Mouse (Mus musculus) intestine, embryonic 16.5 days (tissue): ENCODE data around the gene Anapc5. TPM values are rescaled to one million over a fixed set of nuclear protein-coding genes. Genes with fewer than 3 reads are reported as not detected.

Source experiments
- ATAC-seq: fragments of 200-750 bp; cut with Nextera tagmentation; 2 replicates; pipeline ENCODE4 v1.8.0; 2017; ENCODE audit warnings: moderate TSS enrichment, moderate library complexity
- H3K27ac ChIP-seq: fragments of 300-500 bp; sonication (generic); 2 replicates; pipeline ENCODE4 v1.5.1; 2014; ENCODE audit warnings: mild to moderate bottlenecking, low read length
- H3K27me3 ChIP-seq: fragments of 300-500 bp; sonication (generic); replicated peaks from 2 replicates; pipeline ENCODE4 v1.6.1; 2014; ENCODE audit warnings: low read length, control low read depth, mixed read lengths; ENCODE audit not compliant: control insufficient read depth, insufficient read depth
- H3K36me3 ChIP-seq: fragments of 300-500 bp; sonication (generic); 2 replicates; pipeline ENCODE4 v1.6.1; 2014; ENCODE audit warnings: low read length, control low read depth; ENCODE audit not compliant: control insufficient read depth, insufficient read depth
- H3K4me1 ChIP-seq: fragments of 300-500 bp; sonication (generic); 2 replicates; pipeline ENCODE4 v1.6.1; 2014; ENCODE audit warnings: low read length, control low read depth, mixed read lengths; ENCODE audit not compliant: control insufficient read depth, insufficient read depth
- H3K4me2 ChIP-seq: fragments of 300-500 bp; sonication (generic); 2 replicates; pipeline ENCODE4 v1.6.1; 2014; ENCODE audit warnings: low read depth, low read length, control low read depth
- H3K4me3 ChIP-seq: fragments of 300-500 bp; sonication (generic); 2 replicates; pipeline ENCODE4 v1.5.1; 2014; ENCODE audit warnings: mild to moderate bottlenecking, low read length
- H3K9ac ChIP-seq: fragments of 300-500 bp; sonication (generic); 2 replicates; pipeline ENCODE4 v1.6.1; 2014; ENCODE audit warnings: low read depth, low read length
- H3K9me3 ChIP-seq: fragments of 300-500 bp; sonication (generic); 2 replicates; pipeline ENCODE4 v1.6.1; 2016; ENCODE audit warnings: low read length, control low read depth; ENCODE audit not compliant: control insufficient read depth
- WGBS: fragments of 180-500 bp; shearing (Covaris S2); extraction: QIAGEN DNeasy Blood & Tissue Kit; methylation state at CpG from one replicate; pipeline ENCODE4 v1.1.7; 2014; 5-methylcytosine and 5-hydroxymethylcytosine counted together
- polyA plus RNA-seq: library from polyadenylated mRNA; unstranded; fragments of >200 nt; fragmentation: Nextera tagmentation; extraction: Ambion mirVana; gene quantifications from 2 replicates; pipeline ENCODE4 v1.2.1, GENCODE M21; 2015

Anapc5 gene
- polyA plus RNA-seq, 1 experiment from 2014 or later, result 351 TPM

- H3K4me2 ChIP-seq, result no peak overlapping the region
- H3K4me1 ChIP-seq, result peaks cover 10% of the 10 kb centered on the region; the same call in 1 of the 2 replicates
- 24% methylated on average over 1 of the region's 1 CpGs for WGBS
- H3K4me3 ChIP-seq, result no peak overlapping the region
- H3K27ac ChIP-seq, result no peak overlapping the region
- no peaks in the 10 kb centered on the region for H3K9me3 ChIP-seq
- no peak overlapping the region for H3K9ac ChIP-seq
- ATAC-seq, result no peak
- H3K36me3 ChIP-seq, result no peaks in the 10 kb centered on the region
- no peaks in the 10 kb centered on the region for H3K27me3 ChIP-seq
These were observed 39.1 kb downstream of the Anapc5 start for GRCm38 (mm10) chr5:122782066-122782465.

- Histone ChIP-seq H3K4me1 (peaks cover 10% of the 10 kb centered on the region; the same call in 1 of the 2 replicates), H3K27ac (no peak overlapping the region), H3K9me3 (no peaks in the 10 kb centered on the region), H3K36me3 (no peaks in the 10 kb centered on the region), H3K27me3 (no peaks in the 10 kb centered on the region), H3K9ac (no peak overlapping the region), H3K4me2 (no peak overlapping the region), H3K4me3 (no peak overlapping the region)
- no peak for ATAC-seq
- 89% methylated on average over 19 of the region's 19 CpGs for WGBS
These were observed 40.2 kb downstream of the Anapc5 start for GRCm38 (mm10) chr5:122780791-122781432.

- Histone ChIP-seq H3K9me3 (no peaks in the 10 kb centered on the region), H3K4me1 (peaks cover 10% of the 10 kb centered on the region; the same call in 1 of the 2 replicates)
- WGBS, result 1% methylated on average over 62 of the region's 63 CpGs
These were observed 41.8 kb downstream of the Anapc5 start, which contains the start of gene Camkk2 for GRCm38 (mm10) chr5:122779277-122779834. Camkk2 (minus strand) TSS chr5:122779409.

GRCm38 (mm10) chr5:122778231-122779226, 42.6 kb downstream of the Anapc5 start:
- Histone ChIP-seq H3K9ac (peak overlapping the region; percentile 89), H3K27me3 (no peaks in the 10 kb centered on the region), H3K4me1 (peaks cover 7% of the 10 kb centered on the region; the same call in 1 of the 2 replicates), H3K4me3 (peak overlapping the region; percentile 85), H3K36me3 (no peaks in the 10 kb centered on the region), H3K4me2 (peak overlapping the region; percentile 93), H3K27ac (peak overlapping the region; percentile 33), H3K9me3 (no peaks in the 10 kb centered on the region)
- ATAC-seq, result peak; percentile 53
- WGBS, result 3% methylated on average over 42 of the region's 55 CpGs

More at GRCm38 (mm10) chr5:122779277-122779834, 41.8 kb downstream of the Anapc5 start, which contains the start of gene Camkk2:
- Histone ChIP-seq H3K27me3 (no peaks in the 10 kb centered on the region), H3K27ac (peak within 1 kb of the TSS; percentile 57), H3K4me3 (peak within 1 kb of the TSS; percentile 85), H3K4me2 (peak within 1 kb of the TSS; percentile 93), H3K36me3 (no peaks in the 10 kb centered on the region), H3K9ac (peak within 1 kb of the TSS; percentile 89)
- ATAC-seq, result peak; percentile 82

GRCm38 (mm10) chr5:122777322-122777721, 43.8 kb downstream of the Anapc5 start:
- Histone ChIP-seq H3K9ac (no peak overlapping the region), H3K27ac (no peak overlapping the region), H3K4me3 (no peak overlapping the region), H3K27me3 (no peaks in the 10 kb centered on the region), H3K4me1 (peaks cover 7% of the 10 kb centered on the region; the same call in 1 of the 2 replicates), H3K9me3 (no peaks in the 10 kb centered on the region), H3K36me3 (no peaks in the 10 kb centered on the region), H3K4me2 (no peak overlapping the region)
- ATAC-seq, result no peak
- 47% methylated on average over 2 of the region's 2 CpGs for WGBS

- ATAC-seq, result no peak
- Histone ChIP-seq H3K36me3 (no peaks in the 10 kb centered on the region), H3K4me2 (no peak overlapping the region), H3K9me3 (no peaks in the 10 kb centered on the region), H3K4me1 (peaks cover 10% of the 10 kb centered on the region), H3K27ac (no peak overlapping the region), H3K9ac (no peak overlapping the region), H3K4me3 (no peak overlapping the region), H3K27me3 (no peaks in the 10 kb centered on the region)
- WGBS, result 76% methylated on average over 12 of the region's 14 CpGs
These were observed 45.4 kb downstream of the Anapc5 start for GRCm38 (mm10) chr5:122775646-122776286.

- H3K27ac ChIP-seq, result no peak overlapping the region
- peaks cover 15% of the 10 kb centered on the region for H3K4me1 ChIP-seq
- H3K4me2 ChIP-seq, result no peak overlapping the region
- no peaks in the 10 kb centered on the region for H3K27me3 ChIP-seq
- peak; percentile 58 for ATAC-seq
- 67% methylated on average over 28 of the region's 28 CpGs for WGBS
- no peaks in the 10 kb centered on the region for H3K36me3 ChIP-seq
- H3K9me3 ChIP-seq, result no peaks in the 10 kb centered on the region
- no peak overlapping the region for H3K4me3 ChIP-seq
- no peak overlapping the region for H3K9ac ChIP-seq
These were observed 46.2 kb downstream of the Anapc5 start for GRCm38 (mm10) chr5:122774743-122775611.

- Histone ChIP-seq H3K4me1 (peaks cover 15% of the 10 kb centered on the region), H3K4me2 (no peak overlapping the region), H3K9me3 (no peaks in the 10 kb centered on the region), H3K27me3 (no peaks in the 10 kb centered on the region), H3K36me3 (no peaks in the 10 kb centered on the region), H3K27ac (no peak overlapping the region), H3K9ac (no peak overlapping the region), H3K4me3 (no peak overlapping the region)
- 77% methylated on average over 11 of the region's 11 CpGs for WGBS
- no peak for ATAC-seq
These were observed 47.4 kb downstream of the Anapc5 start for GRCm38 (mm10) chr5:122773756-122774155.
